Mouse (Mus musculus) kidney, postnatal 0 days (tissue): ENCODE measurements at regions not wholly inside any gene's neighbourhood (a gene's known extent, or its start where the extent isn't known, plus 50 kb on each side); places are given as distances from the start of the nearest gene placed in this dataset.

ENCODE experiments used
- ATAC-seq: fragments of 200-750 bp; cut with Nextera tagmentation; replicated peaks from 2 replicates; pipeline ENCODE4 v1.8.0; 2017; ENCODE audit warnings: low read depth, moderate number of reproducible peaks, moderate TSS enrichment, moderate library complexity; ENCODE audit not compliant: low FRiP score
- DNase-seq: peaks from one replicate; pipeline ENCODE4 v3.0.0-alpha.2; 2016; ENCODE audit warnings: low spot score
- H3K27ac ChIP-seq: fragments of 300-500 bp; sonication (generic); 2 replicates; pipeline ENCODE4 v1.5.1; 2014; ENCODE audit warnings: mild to moderate bottlenecking
- H3K27me3 ChIP-seq: fragments of 300-500 bp; sonication (generic); 2 replicates; pipeline ENCODE4 v1.6.1; 2014; ENCODE audit warnings: low read length, mixed read lengths; ENCODE audit not compliant: insufficient read depth
- H3K36me3 ChIP-seq: fragments of 300-500 bp; sonication (generic); 2 replicates; pipeline ENCODE4 v1.6.1; 2014; ENCODE audit warnings: low read length, mixed read lengths; ENCODE audit not compliant: insufficient read depth
- H3K4me1 ChIP-seq: fragments of 300-500 bp; sonication (generic); replicated peaks from 2 replicates; pipeline ENCODE4 v1.6.1; 2014; ENCODE audit warnings: antibody characterized with exemption, low read length, mixed read lengths; ENCODE audit not compliant: insufficient read depth
- H3K4me2 ChIP-seq: fragments of 300-500 bp; sonication (generic); 2 replicates; pipeline ENCODE4 v1.6.1; 2014; ENCODE audit warnings: mild to moderate bottlenecking, low read length, moderate library complexity, mixed read lengths
- H3K4me3 ChIP-seq: fragments of 300-500 bp; sonication (generic); replicated peaks from 2 replicates; pipeline ENCODE4 v1.5.1; 2014; ENCODE audit warnings: low read depth, low read length
- H3K9ac ChIP-seq: fragments of 300-500 bp; sonication (generic); 2 replicates; pipeline ENCODE4 v1.6.1; 2014; ENCODE audit warnings: low read depth, low read length
- H3K9me3 ChIP-seq: fragments of 300-500 bp; sonication (generic); replicated peaks from 2 replicates; pipeline ENCODE4 v1.6.1; 2016; ENCODE audit warnings: low read length, inconsistent platforms, mixed read lengths
- CTCF ChIP-seq: IDR thresholded peaks from 2 replicates; pipeline ENCODE4 v1.5.1; 2016; ENCODE audit warnings: antibody characterized with exemption, low read depth, mild to moderate bottlenecking, moderate library complexity
- WGBS: fragments of 180-500 bp; shearing (Covaris S2); extraction: QIAGEN DNeasy Blood & Tissue Kit; methylation state at CpG from one replicate; pipeline ENCODE4 v1.1.7; 2014; 5-methylcytosine and 5-hydroxymethylcytosine counted together

DNA sequence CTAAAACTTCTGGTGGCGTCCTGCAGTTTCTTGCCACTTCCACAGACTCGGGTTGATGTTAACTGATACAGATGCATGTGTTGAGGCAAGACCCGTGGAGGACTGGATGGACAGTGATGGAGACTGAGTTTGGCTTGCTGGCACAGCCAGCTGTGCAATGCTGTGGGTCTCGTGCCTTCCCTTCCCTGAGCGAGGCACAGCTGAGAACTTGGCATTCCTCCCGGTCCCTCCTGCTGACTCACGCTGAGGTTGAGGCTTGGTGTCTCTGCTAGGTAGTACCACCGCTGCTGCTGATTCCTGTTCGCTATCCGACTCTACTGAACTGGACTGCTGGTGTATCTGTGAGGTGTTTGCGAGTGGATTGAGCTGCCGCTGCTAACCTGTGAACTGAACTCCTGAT, 109.2 kb downstream of the Kif26a start:
- H3K27me3 ChIP-seq = no peaks in the 10 kb centered on the region
- no peak overlapping the region for H3K9ac ChIP-seq
- H3K9me3 ChIP-seq = no peaks in the 10 kb centered on the region
- no peak overlapping the region for H3K4me2 ChIP-seq
- no peak for TF ChIP-seq CTCF
- H3K4me1 ChIP-seq = no peaks in the 10 kb centered on the region
- no peak for DNase-seq
- no peak overlapping the region for H3K27ac ChIP-seq
- no peak for ATAC-seq
- no peak overlapping the region for H3K4me3 ChIP-seq
- H3K36me3 ChIP-seq = no peaks in the 10 kb centered on the region
- WGBS = 85% methylated on average over 12 of the region's 12 CpGs

DNA sequence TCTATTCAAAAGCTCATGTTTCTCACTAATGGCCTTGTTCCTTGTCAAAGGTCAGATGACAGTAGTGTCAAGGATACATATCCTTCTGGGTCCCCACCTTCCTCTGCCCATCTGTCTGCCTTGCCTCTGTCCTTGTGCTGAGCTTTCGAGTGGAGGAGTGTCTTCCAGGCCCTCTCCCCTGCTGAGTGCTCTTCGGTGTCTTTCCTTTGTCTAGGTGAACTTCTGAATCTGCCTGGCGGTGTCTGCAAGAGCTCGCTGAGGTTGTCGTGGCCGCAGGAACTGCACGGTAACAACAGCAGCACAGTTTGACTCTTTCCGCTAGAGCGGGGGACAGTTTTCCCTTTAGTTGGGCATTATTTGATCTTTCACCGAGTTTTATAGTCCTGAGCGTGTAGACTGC, 111.7 kb downstream of the Kif26a start:
- H3K4me3 ChIP-seq = no peak overlapping the region
- no peak for TF ChIP-seq CTCF
- H3K4me2 ChIP-seq = no peak overlapping the region
- H3K27me3 ChIP-seq = no peaks in the 10 kb centered on the region
- no peaks in the 10 kb centered on the region for H3K4me1 ChIP-seq
- no peak overlapping the region for H3K9ac ChIP-seq
- H3K36me3 ChIP-seq = no peaks in the 10 kb centered on the region
- DNase-seq (no peak), ATAC-seq (no peak)
- no peak overlapping the region for H3K27ac ChIP-seq
- H3K9me3 ChIP-seq = no peaks in the 10 kb centered on the region
- WGBS = 56% methylated on average over 11 of the region's 11 CpGs

DNA sequence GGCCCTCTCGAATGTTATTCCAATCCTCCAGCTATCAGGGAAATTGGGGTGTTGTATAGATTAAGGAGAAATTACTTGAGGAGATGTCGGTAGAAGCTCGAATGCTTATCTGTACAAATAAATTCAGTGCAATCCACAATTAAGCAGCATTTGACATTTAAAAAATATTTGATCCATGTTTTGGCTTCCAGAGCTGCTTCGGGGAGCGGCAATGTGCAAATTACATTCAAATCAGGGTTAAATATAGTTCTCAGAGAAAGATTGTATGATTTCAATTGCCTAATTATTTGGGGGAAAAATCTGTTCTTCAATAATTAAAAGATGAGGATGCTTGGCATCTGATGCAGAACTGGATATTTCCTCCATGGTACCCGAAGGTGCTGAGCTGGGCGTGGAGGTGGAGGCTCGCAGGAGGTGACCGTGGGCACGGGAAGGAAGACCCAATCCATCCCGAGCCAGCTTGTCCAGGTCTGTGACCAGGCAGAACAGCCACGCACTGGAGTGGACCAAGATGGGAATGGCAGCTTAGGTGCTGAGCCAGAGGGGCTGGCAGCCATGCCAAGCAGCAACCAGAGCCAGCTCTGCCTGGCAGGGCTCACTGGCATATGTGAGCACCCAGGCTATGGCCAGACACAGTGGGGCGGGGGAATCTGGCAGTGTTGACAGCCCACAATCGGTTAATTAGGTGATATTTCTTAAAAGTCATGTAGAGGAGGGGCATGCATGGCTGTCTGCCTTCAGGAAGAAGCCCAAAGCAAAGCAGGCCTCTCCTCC, 117.5 kb downstream of the Kif26a start:
- Histone ChIP-seq H3K27ac (no peak overlapping the region), H3K4me2 (no peak overlapping the region), H3K4me3 (no peak overlapping the region), H3K9ac (no peak overlapping the region), H3K9me3 (no peaks in the 10 kb centered on the region), H3K27me3 (no peaks in the 10 kb centered on the region; the same call in none of the 2 replicates), H3K36me3 (no peaks in the 10 kb centered on the region), H3K4me1 (no peaks in the 10 kb centered on the region)
- 83% methylated on average over 14 of the region's 14 CpGs for WGBS
- TF ChIP-seq CTCF = no peak
- DNase-seq (no peak), ATAC-seq (no peak)

DNA sequence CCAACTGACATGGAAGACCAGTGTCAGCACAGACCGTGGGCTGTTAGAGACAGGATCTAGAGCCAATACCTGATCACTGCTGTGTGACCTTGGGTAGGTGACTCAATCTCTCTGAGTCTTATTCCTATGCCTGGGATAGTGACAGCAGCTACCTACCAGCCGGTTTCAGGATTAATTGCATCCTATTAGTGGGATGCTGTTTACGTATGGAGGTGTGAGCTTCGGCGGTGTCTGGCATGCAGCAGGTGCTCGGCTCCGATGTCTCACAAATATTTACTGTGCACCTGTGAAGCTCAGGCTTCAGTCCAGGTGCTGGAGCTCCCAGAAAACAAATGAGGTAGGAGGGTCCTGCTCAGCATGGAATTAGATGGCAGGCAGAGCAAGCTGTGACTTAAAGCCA, 118.2 kb downstream of the Kif26a start:
- no peak overlapping the region for H3K27ac ChIP-seq
- no peak for ATAC-seq
- WGBS = 78% methylated on average over 7 of the region's 7 CpGs
- H3K9ac ChIP-seq = no peak overlapping the region
- H3K36me3 ChIP-seq = no peaks in the 10 kb centered on the region
- H3K4me2 ChIP-seq = no peak overlapping the region
- H3K27me3 ChIP-seq = no peaks in the 10 kb centered on the region; the same call in none of the 2 replicates
- DNase-seq = no peak
- TF ChIP-seq CTCF = no peak
- H3K4me1 ChIP-seq = no peaks in the 10 kb centered on the region
- no peaks in the 10 kb centered on the region for H3K9me3 ChIP-seq
- no peak overlapping the region for H3K4me3 ChIP-seq

DNA sequence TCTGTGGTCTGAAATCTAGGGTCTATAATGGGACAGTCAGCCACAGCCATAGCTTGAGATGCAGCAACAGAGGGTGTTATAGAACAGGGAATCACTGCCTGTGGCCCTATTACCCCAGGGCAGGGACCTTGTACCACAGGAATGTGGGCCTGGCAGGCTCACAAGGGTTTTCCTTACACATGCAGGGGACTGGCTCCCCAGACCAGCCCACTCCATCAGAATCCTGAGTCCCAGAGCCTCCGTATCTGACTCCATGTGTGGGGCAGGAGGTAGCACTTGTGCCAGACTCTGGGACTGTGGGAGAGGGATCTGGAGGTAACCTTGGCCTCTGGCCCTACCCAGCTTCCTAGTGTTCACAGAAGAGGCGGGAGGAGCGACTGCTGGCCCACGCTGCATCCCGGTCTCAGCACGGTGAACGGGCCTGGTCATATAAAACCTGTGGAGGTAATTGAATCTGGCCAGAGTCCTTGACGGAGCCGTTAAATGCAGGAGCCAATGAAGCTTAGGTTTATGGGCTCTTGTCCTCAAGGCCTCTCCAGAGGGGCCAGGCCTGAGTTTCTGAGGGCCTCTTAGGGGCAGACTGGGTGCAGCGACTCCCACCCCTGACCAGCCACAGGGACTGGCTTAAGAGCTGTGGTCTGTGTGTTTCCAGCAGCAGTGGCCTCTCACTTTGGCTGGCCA, 119.4 kb downstream of the Kif26a start:
- Histone ChIP-seq H3K36me3 (no peaks in the 10 kb centered on the region), H3K4me2 (no peak overlapping the region), H3K9me3 (no peaks in the 10 kb centered on the region), H3K9ac (no peak overlapping the region), H3K27me3 (no peaks in the 10 kb centered on the region; the same call in none of the 2 replicates), H3K4me3 (no peak overlapping the region), H3K27ac (no peak overlapping the region), H3K4me1 (no peaks in the 10 kb centered on the region)
- ATAC-seq (no peak), DNase-seq (peak; percentile 57)
- TF ChIP-seq CTCF = no peak
- 12% methylated on average over 10 of the region's 10 CpGs for WGBS

DNA sequence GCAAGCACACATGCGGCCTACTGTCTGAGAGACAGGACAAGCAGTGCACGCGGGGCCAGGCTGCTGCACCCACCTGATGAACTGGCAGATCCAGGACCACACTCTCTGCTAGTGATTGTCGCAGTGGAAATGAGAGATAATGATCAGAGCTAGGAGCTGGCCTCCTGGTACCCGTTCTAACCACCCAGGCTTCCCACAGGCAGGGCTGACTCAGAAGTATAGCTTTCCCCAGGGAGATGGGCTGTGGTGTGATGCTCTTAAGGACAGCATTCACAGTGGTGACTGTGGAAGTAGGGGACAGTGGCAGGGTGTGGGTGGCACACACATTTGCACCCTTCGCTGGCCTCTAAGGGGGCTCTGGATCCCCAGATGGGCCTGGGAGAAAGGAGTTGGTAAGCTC, 128.0 kb downstream of the Kif26a start:
- no peak overlapping the region for H3K27ac ChIP-seq
- no peak overlapping the region for H3K4me2 ChIP-seq
- H3K36me3 ChIP-seq = no peaks in the 10 kb centered on the region
- no peak overlapping the region for H3K9ac ChIP-seq
- TF ChIP-seq CTCF = no peak
- no peak overlapping the region for H3K4me3 ChIP-seq
- no peaks in the 10 kb centered on the region for H3K27me3 ChIP-seq
- no peak for ATAC-seq
- DNase-seq = no peak
- H3K4me1 ChIP-seq = 0 out of 2 replicates have a peak, but pooled peaks cover 3% of the 10 kb centered on the region
- no peaks in the 10 kb centered on the region for H3K9me3 ChIP-seq
- WGBS = 81% methylated on average over 6 of the region's 6 CpGs
